Mouse (Mus musculus): ENCODE measurements around the gene Rftn2. TPM values are rescaled to one million over a fixed set of nuclear protein-coding genes. Genes with fewer than 3 reads are reported as not detected.

The Rftn2 gene
- polyA plus RNA-seq, 1 experiment from 2014 or later = 2.8 TPM

DNA sequence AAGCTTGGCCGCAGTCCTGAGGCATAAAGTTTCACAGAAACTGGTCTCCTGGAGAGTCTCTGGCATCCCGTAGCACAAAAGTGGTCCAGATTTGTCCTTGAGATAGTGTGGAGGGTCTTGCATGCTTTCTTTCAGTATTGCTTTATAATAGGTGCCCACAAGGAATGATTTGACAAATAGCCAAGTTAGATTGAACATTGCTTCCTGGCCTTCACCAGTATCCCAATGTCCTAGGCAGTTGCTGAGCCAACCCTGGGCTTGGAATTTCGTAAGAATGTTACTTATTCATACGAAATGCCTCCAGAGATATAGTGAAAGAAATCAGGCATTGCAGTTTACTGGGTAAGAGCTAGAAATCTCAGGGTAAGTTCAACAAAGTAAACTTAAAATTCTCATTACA is 58.0 kb downstream of the Rftn2 start:
- WGBS = 86% methylated on average over 4 of the region's 4 CpGs
- DNase-seq (ENCODE audit: low spot score) (no peak), ATAC-seq (replicated peaks; ENCODE audit: low FRiP score) (no peak)
- Histone ChIP-seq H3K4me2 (no peak overlapping the region), H3K27ac (ENCODE audit: low read depth, low read length) (no peak overlapping the region), H3K4me1 (replicated peaks; ENCODE audit: control insufficient read depth, insufficient read depth, low read length) (peaks cover 2% of the 10 kb centered on the region; the same call in 1 of the 2 replicates), H3K36me3 (ENCODE audit: control insufficient read depth, insufficient read depth, low read length) (no peaks in the 10 kb centered on the region), H3K4me3 (ENCODE audit: low read depth, low read length) (no peak overlapping the region), H3K27me3 (replicated peaks; ENCODE audit: control insufficient read depth, insufficient read depth, low read length) (no peaks in the 10 kb centered on the region), H3K9ac (ENCODE audit: low read depth, low read length) (no peak overlapping the region), H3K9me3 (ENCODE audit: control insufficient read depth, low read length) (peaks cover 5% of the 10 kb centered on the region; the same call in 1 of the 2 replicates)

DNA sequence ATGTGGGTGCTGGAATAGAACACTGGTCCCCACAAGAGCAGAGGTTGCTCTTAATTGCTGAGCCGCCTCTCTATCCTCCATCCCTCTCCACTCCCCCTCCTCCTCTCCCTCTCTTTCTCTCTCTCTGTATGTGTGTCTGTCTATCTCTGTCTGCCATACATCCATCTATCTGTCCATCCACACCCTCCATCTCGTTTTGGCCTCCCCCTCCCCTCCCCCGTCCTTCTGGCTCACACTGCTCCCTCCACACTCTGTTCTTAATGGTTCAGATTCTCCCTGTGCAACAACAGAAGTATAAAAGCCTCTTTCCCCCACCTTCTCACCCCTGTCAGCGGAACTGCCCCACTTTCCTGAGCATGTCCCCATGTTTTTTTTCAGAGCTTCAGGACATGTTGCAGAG is 59.0 kb downstream of the Rftn2 start:
- Histone ChIP-seq H3K4me2 (no peak overlapping the region), H3K9ac (ENCODE audit: low read depth, low read length) (no peak overlapping the region), H3K4me3 (ENCODE audit: low read depth, low read length) (no peak overlapping the region), H3K9me3 (ENCODE audit: control insufficient read depth, low read length) (peaks cover 5% of the 10 kb centered on the region; the same call in 1 of the 2 replicates), H3K36me3 (ENCODE audit: control insufficient read depth, insufficient read depth, low read length) (no peaks in the 10 kb centered on the region), H3K27ac (ENCODE audit: low read depth, low read length) (no peak overlapping the region), H3K27me3 (replicated peaks; ENCODE audit: control insufficient read depth, insufficient read depth, low read length) (no peaks in the 10 kb centered on the region), H3K4me1 (replicated peaks; ENCODE audit: control insufficient read depth, insufficient read depth, low read length) (peaks cover 2% of the 10 kb centered on the region; the same call in 1 of the 2 replicates)
- WGBS = 58% methylated on average over 4 of the region's 4 CpGs
- peak; percentile 62 for ATAC-seq (replicated peaks; ENCODE audit: low FRiP score)
- no peak for DNase-seq (ENCODE audit: low spot score)

DNA sequence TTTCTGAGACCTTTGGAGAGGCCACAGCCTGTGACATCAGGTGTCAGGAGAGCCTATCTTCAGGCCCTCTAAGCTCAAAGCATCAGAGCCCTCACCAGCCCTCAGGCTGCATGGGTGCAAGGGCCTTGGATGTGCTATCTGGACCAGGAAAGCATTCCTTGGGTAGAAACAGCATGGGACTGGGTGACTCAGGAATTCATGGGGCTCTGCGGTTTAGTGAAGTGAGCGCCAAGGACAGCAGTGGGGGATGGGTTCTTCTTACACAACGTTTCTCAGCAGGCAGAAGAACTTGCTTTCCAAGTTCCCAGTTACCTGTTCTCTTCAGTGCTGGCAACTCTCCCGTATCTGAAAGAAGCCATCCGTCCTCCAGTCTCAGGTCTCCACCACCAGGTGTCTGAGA is 62.6 kb downstream of the Rftn2 start:
- Histone ChIP-seq H3K27me3 (replicated peaks; ENCODE audit: control insufficient read depth, insufficient read depth, low read length) (no peaks in the 10 kb centered on the region), H3K27ac (ENCODE audit: low read depth, low read length) (no peak overlapping the region), H3K9ac (ENCODE audit: low read depth, low read length) (no peak overlapping the region), H3K9me3 (ENCODE audit: control insufficient read depth, low read length) (peaks cover under 1% of the 10 kb centered on the region; the same call in 1 of the 2 replicates), H3K4me2 (no peak overlapping the region), H3K36me3 (ENCODE audit: control insufficient read depth, insufficient read depth, low read length) (no peaks in the 10 kb centered on the region), H3K4me1 (replicated peaks; ENCODE audit: control insufficient read depth, insufficient read depth, low read length) (peaks cover 2% of the 10 kb centered on the region; the same call in 1 of the 2 replicates), H3K4me3 (ENCODE audit: low read depth, low read length) (no peak overlapping the region)
- ATAC-seq (replicated peaks; ENCODE audit: low FRiP score) (no peak), DNase-seq (ENCODE audit: low spot score) (no peak)
- 40% methylated on average over 5 of the region's 5 CpGs for WGBS

DNA sequence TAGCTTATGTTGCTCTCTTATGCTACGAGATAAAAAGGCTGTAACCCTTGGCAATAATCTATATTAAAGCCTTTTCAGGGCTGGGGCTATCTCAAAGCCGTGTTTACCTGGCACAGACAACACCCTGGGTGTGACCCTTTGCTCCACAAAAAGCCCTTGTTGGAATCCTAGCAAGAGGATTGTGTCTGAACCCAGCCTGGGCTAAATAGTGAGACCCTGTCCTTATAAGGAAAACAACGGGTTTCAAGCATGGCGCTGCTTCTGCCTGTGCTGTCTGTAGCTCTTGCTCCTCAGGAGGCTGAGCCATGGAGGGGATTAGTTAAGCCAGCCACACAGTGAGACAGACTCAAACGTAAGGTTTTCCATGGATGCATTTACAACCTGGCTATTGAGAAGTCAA is 63.8 kb downstream of the Rftn2 start:
- no peak overlapping the region for H3K4me2 ChIP-seq
- H3K27ac ChIP-seq (ENCODE audit: low read depth, low read length) = no peak overlapping the region
- no peak for ATAC-seq (replicated peaks; ENCODE audit: low FRiP score)
- peaks cover 2% of the 10 kb centered on the region; the same call in 1 of the 2 replicates for H3K4me1 ChIP-seq (replicated peaks; ENCODE audit: control insufficient read depth, insufficient read depth, low read length)
- no peak overlapping the region for H3K4me3 ChIP-seq (ENCODE audit: low read depth, low read length)
- no peaks in the 10 kb centered on the region for H3K9me3 ChIP-seq (ENCODE audit: control insufficient read depth, low read length)
- 70% methylated on average over 5 of the region's 5 CpGs for whole genome bisulfite sequencing
- H3K9ac ChIP-seq (ENCODE audit: low read depth, low read length) = no peak overlapping the region
- H3K27me3 ChIP-seq (replicated peaks; ENCODE audit: control insufficient read depth, insufficient read depth, low read length) = no peaks in the 10 kb centered on the region
- H3K36me3 ChIP-seq (ENCODE audit: control insufficient read depth, insufficient read depth, low read length) = no peaks in the 10 kb centered on the region
- no peak for DNase-seq (ENCODE audit: low spot score)

DNA sequence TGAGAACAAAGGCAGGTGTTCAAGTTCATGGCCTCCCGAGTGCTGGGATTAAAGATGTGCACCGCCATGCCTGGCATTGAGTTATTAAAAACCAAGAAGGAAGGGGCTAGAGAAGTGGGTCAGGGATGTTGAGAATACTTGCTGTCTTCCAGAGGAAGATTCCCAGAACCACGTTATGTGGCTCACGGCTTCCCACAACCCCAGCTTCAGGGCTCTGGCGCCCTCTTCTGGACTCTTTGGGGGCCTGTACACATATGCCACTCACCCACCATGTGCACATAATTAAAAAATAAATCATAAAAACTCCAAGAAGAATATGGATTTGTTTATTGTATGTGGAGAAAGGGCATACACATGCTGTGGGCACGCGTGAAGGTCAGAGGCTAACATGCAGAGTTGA is 64.7 kb downstream of the Rftn2 start:
- Histone ChIP-seq H3K27ac (ENCODE audit: low read depth, low read length) (no peak overlapping the region), H3K4me3 (ENCODE audit: low read depth, low read length) (no peak overlapping the region), H3K36me3 (ENCODE audit: control insufficient read depth, insufficient read depth, low read length) (0 out of 2 replicates have a peak, but pooled peaks cover 5% of the 10 kb centered on the region), H3K9me3 (ENCODE audit: control insufficient read depth, low read length) (no peaks in the 10 kb centered on the region), H3K9ac (ENCODE audit: low read depth, low read length) (no peak overlapping the region), H3K4me2 (no peak overlapping the region), H3K4me1 (replicated peaks; ENCODE audit: control insufficient read depth, insufficient read depth, low read length) (no peaks in the 10 kb centered on the region), H3K27me3 (replicated peaks; ENCODE audit: control insufficient read depth, insufficient read depth, low read length) (no peaks in the 10 kb centered on the region)
- WGBS = 71% methylated on average over 7 of the region's 7 CpGs
- peak; percentile 54; the same call in 1 of the 2 replicates for ATAC-seq (replicated peaks; ENCODE audit: low FRiP score)
- DNase-seq (ENCODE audit: low spot score) = peak; percentile 45

DNA sequence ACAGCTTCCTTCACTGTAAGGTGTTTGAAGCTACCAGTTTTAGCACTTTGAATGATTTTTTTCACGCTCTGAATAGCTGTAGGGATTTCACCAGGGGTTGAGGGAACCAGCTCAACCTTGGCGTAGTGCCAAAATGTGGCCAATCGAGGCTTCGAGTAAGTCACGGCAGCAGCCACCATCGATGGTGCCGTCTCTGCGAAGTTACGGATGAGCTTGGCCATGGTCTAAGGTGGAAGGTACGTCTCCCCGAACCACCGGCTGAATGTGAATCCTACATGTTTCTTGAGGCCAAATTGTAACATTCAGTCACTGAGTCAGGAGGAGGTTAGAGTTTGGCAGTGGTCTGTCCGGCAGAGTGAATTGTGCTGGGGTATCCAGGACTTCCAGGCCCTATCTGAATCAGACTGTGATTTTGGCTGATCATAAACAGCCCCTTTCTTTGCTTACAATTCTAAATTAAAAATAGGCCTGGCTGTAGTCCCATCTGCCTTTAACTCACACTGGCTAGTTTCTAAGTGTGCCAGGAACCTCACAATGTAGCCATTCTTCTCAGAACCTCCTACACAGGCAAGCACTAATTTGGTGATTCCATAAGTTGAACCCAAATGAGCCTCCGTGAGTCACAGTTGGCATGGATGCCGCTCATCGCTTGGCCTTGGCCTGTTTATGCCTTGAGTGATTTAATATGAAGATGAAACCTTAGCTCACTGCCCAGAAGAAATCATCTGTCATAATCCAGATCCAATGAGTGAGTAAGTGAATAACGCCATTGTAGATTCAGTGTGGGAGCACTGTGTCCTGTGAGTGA is 65.5 kb downstream of the Rftn2 start:
- DNase-seq (ENCODE audit: low spot score) = peak; percentile 27
- Histone ChIP-seq H3K4me2 (no peak overlapping the region), H3K36me3 (ENCODE audit: control insufficient read depth, insufficient read depth, low read length) (0 out of 2 replicates have a peak, but pooled peaks cover 7% of the 10 kb centered on the region), H3K27ac (ENCODE audit: low read depth, low read length) (no peak overlapping the region), H3K9ac (ENCODE audit: low read depth, low read length) (no peak overlapping the region), H3K9me3 (ENCODE audit: control insufficient read depth, low read length) (no peaks in the 10 kb centered on the region), H3K4me3 (ENCODE audit: low read depth, low read length) (no peak overlapping the region), H3K27me3 (replicated peaks; ENCODE audit: control insufficient read depth, insufficient read depth, low read length) (no peaks in the 10 kb centered on the region), H3K4me1 (replicated peaks; ENCODE audit: control insufficient read depth, insufficient read depth, low read length) (no peaks in the 10 kb centered on the region)
- 94% methylated on average over 17 of the region's 17 CpGs for WGBS
- ATAC-seq (replicated peaks; ENCODE audit: low FRiP score) = no peak

DNA sequence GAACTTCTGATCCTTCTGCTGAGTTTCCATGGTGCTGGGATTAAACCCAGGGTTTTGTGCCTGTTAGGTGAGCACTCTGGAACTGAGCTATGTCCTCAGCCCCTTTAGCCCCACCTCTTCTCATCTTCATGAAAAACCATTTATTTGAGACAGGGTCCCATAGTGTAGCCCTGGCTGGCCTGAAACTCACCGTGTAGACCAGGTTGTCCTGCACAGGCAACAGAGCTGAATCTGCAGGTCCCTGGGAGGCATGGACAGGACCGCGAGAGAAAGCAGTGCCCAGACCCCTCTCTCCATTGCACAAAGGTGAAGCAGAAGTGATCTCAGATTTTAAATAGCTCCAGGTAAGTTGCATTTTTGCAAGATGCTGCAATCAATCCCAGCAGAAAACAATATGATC is 66.4 kb downstream of the Rftn2 start:
- Histone ChIP-seq H3K9ac (ENCODE audit: low read depth, low read length) (no peak overlapping the region), H3K4me2 (no peak overlapping the region), H3K27me3 (replicated peaks; ENCODE audit: control insufficient read depth, insufficient read depth, low read length) (no peaks in the 10 kb centered on the region), H3K9me3 (ENCODE audit: control insufficient read depth, low read length) (no peaks in the 10 kb centered on the region), H3K27ac (ENCODE audit: low read depth, low read length) (no peak overlapping the region), H3K36me3 (ENCODE audit: control insufficient read depth, insufficient read depth, low read length) (peaks cover 15% of the 10 kb centered on the region; the same call in 1 of the 2 replicates), H3K4me3 (ENCODE audit: low read depth, low read length) (no peak overlapping the region), H3K4me1 (replicated peaks; ENCODE audit: control insufficient read depth, insufficient read depth, low read length) (no peaks in the 10 kb centered on the region)
- 94% methylated on average over 3 of the region's 3 CpGs for WGBS
- DNase-seq (ENCODE audit: low spot score) (peak; percentile 22), ATAC-seq (replicated peaks; ENCODE audit: low FRiP score) (no peak)

DNA sequence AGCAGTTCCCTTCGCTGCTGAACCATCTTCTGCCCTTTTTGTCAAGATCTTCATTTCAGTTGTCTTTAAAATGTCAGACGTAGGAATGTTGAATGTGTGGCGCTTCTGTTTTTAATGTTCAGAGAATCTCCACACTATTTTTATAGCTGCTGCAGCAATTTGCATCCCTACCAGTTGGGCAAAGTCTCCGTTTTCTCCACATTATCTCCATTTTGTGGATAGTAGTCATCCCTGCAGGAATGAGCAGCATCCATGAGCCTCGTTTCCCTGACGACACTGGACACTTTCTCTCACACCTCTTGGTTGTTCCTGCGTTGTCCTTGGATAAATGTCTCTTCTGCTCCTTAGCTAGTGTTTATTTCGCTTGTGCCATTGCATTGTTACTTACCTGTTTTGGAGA is 67.8 kb downstream of the Rftn2 start:
- Histone ChIP-seq H3K4me2 (no peak overlapping the region), H3K9ac (ENCODE audit: low read depth, low read length) (no peak overlapping the region), H3K27ac (ENCODE audit: low read depth, low read length) (no peak overlapping the region), H3K9me3 (ENCODE audit: control insufficient read depth, low read length) (no peaks in the 10 kb centered on the region), H3K4me3 (ENCODE audit: low read depth, low read length) (no peak overlapping the region), H3K36me3 (ENCODE audit: control insufficient read depth, insufficient read depth, low read length) (peaks cover 17% of the 10 kb centered on the region; the same call in 1 of the 2 replicates), H3K4me1 (replicated peaks; ENCODE audit: control insufficient read depth, insufficient read depth, low read length) (no peaks in the 10 kb centered on the region), H3K27me3 (replicated peaks; ENCODE audit: control insufficient read depth, insufficient read depth, low read length) (no peaks in the 10 kb centered on the region)
- DNase-seq (ENCODE audit: low spot score) (no peak), ATAC-seq (replicated peaks; ENCODE audit: low FRiP score) (no peak)
- WGBS = 87% methylated on average over 8 of the region's 8 CpGs

DNA sequence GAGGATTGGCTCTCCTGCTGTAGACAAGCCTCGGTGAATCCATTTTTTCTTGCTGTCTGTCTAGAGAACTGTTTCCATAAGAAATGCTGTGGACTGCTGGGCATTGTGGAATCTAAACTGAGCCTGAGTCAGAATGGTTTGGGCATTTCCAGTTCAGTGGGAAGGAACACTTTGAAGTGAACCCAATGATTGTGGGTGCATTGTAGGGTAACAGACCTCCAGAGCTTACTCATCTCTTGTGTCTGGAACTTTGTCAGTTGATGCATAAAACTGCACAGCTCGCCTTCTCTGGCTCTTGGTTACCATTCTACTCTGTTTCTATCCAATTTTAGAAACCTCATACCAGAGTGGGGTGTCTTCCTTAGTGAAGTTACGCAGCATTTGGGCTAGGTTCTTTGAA is 68.4 kb downstream of the Rftn2 start:
- H3K4me3 ChIP-seq (ENCODE audit: low read depth, low read length) = no peak overlapping the region
- H3K4me1 ChIP-seq (replicated peaks; ENCODE audit: control insufficient read depth, insufficient read depth, low read length) = no peaks in the 10 kb centered on the region
- ATAC-seq (replicated peaks; ENCODE audit: low FRiP score) = no peak
- WGBS = 87% methylated on average over 3 of the region's 3 CpGs
- DNase-seq (ENCODE audit: low spot score) = peak; percentile 14
- H3K36me3 ChIP-seq (ENCODE audit: control insufficient read depth, insufficient read depth, low read length) = peaks cover 17% of the 10 kb centered on the region; the same call in 1 of the 2 replicates
- H3K9ac ChIP-seq (ENCODE audit: low read depth, low read length) = no peak overlapping the region
- H3K9me3 ChIP-seq (ENCODE audit: control insufficient read depth, low read length) = no peaks in the 10 kb centered on the region
- no peaks in the 10 kb centered on the region for H3K27me3 ChIP-seq (replicated peaks; ENCODE audit: control insufficient read depth, insufficient read depth, low read length)
- no peak overlapping the region for H3K4me2 ChIP-seq
- H3K27ac ChIP-seq (ENCODE audit: low read depth, low read length) = no peak overlapping the region

All from liver, embryonic 11.5 days (tissue).